33 mouse cellular contexts compared by ENCODE assay signal in the genomic region with DNA sequence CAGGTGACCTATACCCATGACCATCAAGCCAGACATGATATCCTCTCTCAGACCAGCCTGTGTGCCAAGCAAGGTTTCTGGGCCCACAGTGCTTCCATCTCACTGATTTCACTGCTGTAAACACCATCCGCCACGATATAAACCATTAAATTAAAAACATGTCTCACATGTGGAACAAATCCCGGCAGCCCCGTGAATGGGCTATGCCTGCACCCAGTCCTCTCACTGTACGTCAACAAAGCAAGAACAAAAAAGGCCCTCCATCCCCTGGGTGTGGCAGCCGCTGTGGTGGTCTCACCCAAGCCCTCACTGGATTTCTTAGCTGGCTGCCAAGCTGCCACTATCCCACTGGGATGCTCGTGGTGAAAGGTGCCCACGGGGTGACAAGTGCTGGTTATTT. TPM values are rescaled to one million over a fixed set of nuclear protein-coding genes. Genes with fewer than 3 reads are reported as not detected.
A peak's percentile ranks its signal among the peaks of the same experiment; 100 is the strongest.
DNase-seq lines count a peak whose midpoint lies in the region; ATAC-seq and TF ChIP-seq lines count a peak whose summit lies in the region.
"Had no signal": no experiment of that assay in that cellular context is flagged by ENCODE, and none has a peak within 500 bp of the region (broad histone marks: within the 10 kb centered on the region; RNA-seq: fewer than 3 reads in every experiment).

No protein-coding gene starts in this region.

- 0 out of 2 replicates have a peak overlapping the region, but pooled peaks have one; percentile 4 for H3K27ac ChIP-seq in lung, embryonic 16.5 days (ENCODE audit: low read length)
- no peak overlapping the region for H3K27ac ChIP-seq in lung, postnatal 0 days (ENCODE audit: low read length)
- H3K27ac ChIP-seq in embryonic facial prominence, embryonic 12.5 days, result peak overlapping the region; percentile 83
- peak overlapping the region; percentile 33; the same call in 1 of the 2 replicates for H3K27ac ChIP-seq in limb, embryonic 11.5 days (replicated peaks; ENCODE audit: low read depth, low read length)
- no peak overlapping the region for H3K27ac ChIP-seq in heart, embryonic 10.5 days
- H3K27ac ChIP-seq: heart, embryonic 15.5 days; hindbrain, embryonic 12.5 days; liver, embryonic 15.5 days; midbrain, embryonic 12.5 days; neural tube, embryonic 13.5 days had no signal

- H3K4me2 ChIP-seq in lung, embryonic 16.5 days (ENCODE audit: low read depth, low read length), result no peak overlapping the region
- no peak overlapping the region for H3K4me2 ChIP-seq in lung, postnatal 0 days (replicated peaks; ENCODE audit: low read depth, low read length)
- H3K4me2 ChIP-seq in embryonic facial prominence, embryonic 12.5 days (replicated peaks), result no peak overlapping the region
- no peak overlapping the region for H3K4me2 ChIP-seq in limb, embryonic 11.5 days (ENCODE audit: low read depth, severe bottlenecking)
- H3K4me2 ChIP-seq: heart, embryonic 15.5 days; hindbrain, embryonic 12.5 days; liver, embryonic 15.5 days; lung, embryonic 14.5 days; midbrain, embryonic 12.5 days; neural tube, embryonic 13.5 days had no signal

- no peaks in the 10 kb centered on the region for H3K36me3 ChIP-seq in lung, embryonic 16.5 days (ENCODE audit: control insufficient read depth, insufficient read depth, low read length)
- no peaks in the 10 kb centered on the region for H3K36me3 ChIP-seq in lung, postnatal 0 days (ENCODE audit: insufficient read depth, low read length)
- H3K36me3 ChIP-seq in embryonic facial prominence, embryonic 12.5 days, result peaks cover 10% of the 10 kb centered on the region
- no peaks in the 10 kb centered on the region; the same call in 1 of the 2 replicates for H3K36me3 ChIP-seq in limb, embryonic 11.5 days (ENCODE audit: control insufficient read depth, insufficient read depth, low read length)
- peaks cover 14% of the 10 kb centered on the region for H3K36me3 ChIP-seq in heart, embryonic 10.5 days
- H3K36me3 ChIP-seq: liver, embryonic 15.5 days; midbrain, embryonic 12.5 days had no signal

- no peak for DNase-seq in lung, postnatal 0 days (ENCODE audit: low spot score)
- DNase-seq in limb, embryonic 11.5 days (ENCODE audit: low spot score), result peak; percentile 30
- no peak for DNase-seq in heart, embryonic 10.5 days (ENCODE audit: low spot score)
- no peak for DNase-seq in adrenal gland, adult (ENCODE audit: inconsistent age in 2 of 2, low spot score in 1 of 2)
- no peak for DNase-seq in adrenal gland, postnatal 10 days
- DNase-seq: adrenal gland, adult 2 months; cerebellum, adult 8-10 months; cerebellum, postnatal 25 days; forebrain, postnatal 0 days; gastrocnemius, postnatal 10 days; kidney, adult 9 months; kidney, postnatal 10 days; lung, embryonic 14.5 days; lung, postnatal 36 days; thymus, postnatal 14 days had no signal

- ATAC-seq in lung, embryonic 16.5 days (ENCODE audit: low read depth), result no peak
- no peak for ATAC-seq in lung, postnatal 0 days
- 0 out of 2 replicates have a peak, but pooled peaks have one; percentile 42 for ATAC-seq in embryonic facial prominence, embryonic 12.5 days (ENCODE audit: insufficient number of reproducible peaks, insufficient read depth, low FRiP score, low TSS enrichment)
- ATAC-seq in limb, embryonic 11.5 days (ENCODE audit: insufficient number of reproducible peaks, low FRiP score, low TSS enrichment, low read depth), result no peak
- ATAC-seq: CD4-positive, CD25-positive, alpha-beta regulatory T cell, adult 4 months; forebrain, postnatal 0 days; intestine, embryonic 16.5 days had no signal

- H3K9me3 ChIP-seq in lung, embryonic 16.5 days (ENCODE audit: control insufficient read depth, low read length), result no peaks in the 10 kb centered on the region
- H3K9me3 ChIP-seq in lung, postnatal 0 days (ENCODE audit: low read length), result no peaks in the 10 kb centered on the region
- no peaks in the 10 kb centered on the region for H3K9me3 ChIP-seq in embryonic facial prominence, embryonic 12.5 days
- H3K9me3 ChIP-seq in limb, embryonic 11.5 days (ENCODE audit: control insufficient read depth, low read length), result no peaks in the 10 kb centered on the region
- H3K9me3 ChIP-seq in heart, embryonic 10.5 days, result no peaks in the 10 kb centered on the region
- H3K9me3 ChIP-seq: heart, embryonic 15.5 days; hindbrain, embryonic 12.5 days; liver, embryonic 15.5 days; midbrain, embryonic 12.5 days; neural tube, embryonic 13.5 days had no signal

- WGBS in lung, embryonic 16.5 days, result 66% methylated on average over 8 of the region's 8 CpGs
- 69% methylated on average over 8 of the region's 8 CpGs for WGBS in lung, postnatal 0 days
- WGBS in embryonic facial prominence, embryonic 12.5 days, result 37% methylated on average over 8 of the region's 8 CpGs
- WGBS in limb, embryonic 11.5 days, result 49% methylated on average over 8 of the region's 8 CpGs
- 84% methylated on average over 8 of the region's 8 CpGs for WGBS in heart, embryonic 10.5 days

- TF ChIP-seq EP300 in lung, postnatal 0 days (IDR thresholded peaks at IDR 0.05), result no peak

- no peaks in the 10 kb centered on the region for H3K27me3 ChIP-seq in lung, embryonic 16.5 days (ENCODE audit: control insufficient read depth, insufficient read depth, low read depth, low read length)
- H3K27me3 ChIP-seq in lung, postnatal 0 days (replicated peaks; ENCODE audit: insufficient read depth, low read length), result no peaks in the 10 kb centered on the region
- no peaks in the 10 kb centered on the region for H3K27me3 ChIP-seq in embryonic facial prominence, embryonic 12.5 days
- H3K27me3 ChIP-seq in limb, embryonic 11.5 days (ENCODE audit: control insufficient read depth, insufficient read depth, low read length), result no peaks in the 10 kb centered on the region; the same call in 1 of the 2 replicates
- no peaks in the 10 kb centered on the region for H3K27me3 ChIP-seq in heart, embryonic 10.5 days (ENCODE audit: insufficient read depth, poor library complexity, severe bottlenecking)
- H3K27me3 ChIP-seq: heart, embryonic 15.5 days; hindbrain, embryonic 12.5 days; liver, embryonic 15.5 days; midbrain, embryonic 12.5 days; neural tube, embryonic 13.5 days had no signal

- no peak for TF ChIP-seq CTCF in lung, postnatal 0 days (IDR thresholded peaks at IDR 0.05)

- peaks cover 9% of the 10 kb centered on the region for H3K4me1 ChIP-seq in lung, embryonic 16.5 days (replicated peaks; ENCODE audit: control insufficient read depth, insufficient read depth, low read length)
- H3K4me1 ChIP-seq in lung, postnatal 0 days (ENCODE audit: insufficient read depth, low read depth, low read length), result peaks cover 8% of the 10 kb centered on the region; the same call in 1 of the 2 replicates
- peaks cover 44% of the 10 kb centered on the region for H3K4me1 ChIP-seq in embryonic facial prominence, embryonic 12.5 days
- H3K4me1 ChIP-seq in limb, embryonic 11.5 days (ENCODE audit: control insufficient read depth, insufficient read depth, low read length), result peaks cover 6% of the 10 kb centered on the region
- peaks cover 31% of the 10 kb centered on the region for H3K4me1 ChIP-seq in heart, embryonic 10.5 days
- H3K4me1 ChIP-seq: midbrain, embryonic 12.5 days had no signal

- no peak overlapping the region for H3K9ac ChIP-seq in lung, embryonic 16.5 days (ENCODE audit: low read length)
- H3K9ac ChIP-seq in lung, postnatal 0 days (replicated peaks; ENCODE audit: low read depth), result no peak overlapping the region
- H3K9ac ChIP-seq in embryonic facial prominence, embryonic 12.5 days, result no peak overlapping the region
- no peak overlapping the region for H3K9ac ChIP-seq in limb, embryonic 11.5 days (ENCODE audit: low read length)
- H3K9ac ChIP-seq: forebrain, postnatal 0 days; heart, embryonic 15.5 days; hindbrain, embryonic 12.5 days; liver, embryonic 15.5 days; lung, embryonic 14.5 days; midbrain, embryonic 12.5 days; neural tube, embryonic 13.5 days had no signal

- H3K4me3 ChIP-seq in lung, embryonic 16.5 days (ENCODE audit: low read length), result no peak overlapping the region
- no peak overlapping the region for H3K4me3 ChIP-seq in lung, postnatal 0 days (ENCODE audit: low read depth, low read length)
- H3K4me3 ChIP-seq in embryonic facial prominence, embryonic 12.5 days, result no peak overlapping the region
- no peak overlapping the region for H3K4me3 ChIP-seq in limb, embryonic 11.5 days (ENCODE audit: low read depth, low read length)
- H3K4me3 ChIP-seq in heart, embryonic 10.5 days, result no peak overlapping the region
- H3K4me3 ChIP-seq: heart, embryonic 15.5 days; hindbrain, embryonic 12.5 days; liver, embryonic 15.5 days; midbrain, embryonic 12.5 days; neural tube, embryonic 13.5 days had no signal

RNA-seq across cellular contexts. Expression of gene Prss38, which starts 24.4 kb away (rescaled TPM):
- polyA plus RNA-seq in lung, embryonic 16.5 days (2015; fragmentation: Nextera tagmentation; extraction: Ambion mirVana), result not detected in 2 replicates
- polyA plus RNA-seq in lung, postnatal 0 days (2015; fragmentation: Nextera tagmentation; extraction: Ambion mirVana), result not detected in 2 replicates
- not detected in 2 replicates for polyA plus RNA-seq in embryonic facial prominence, embryonic 12.5 days (2016; fragmentation: Nextera tagmentation; extraction: Ambion mirVana)
- not detected in 2 replicates for polyA plus RNA-seq in limb, embryonic 11.5 days (2014; fragmentation: Nextera tagmentation; extraction: Ambion mirVana)
- polyA plus RNA-seq in heart, embryonic 10.5 days (2016; fragmentation: Nextera tagmentation; extraction: Ambion mirVana), result not detected in 2 replicates
- not detected for total RNA-seq in adrenal gland, postnatal 10 days (2021)
- total RNA-seq: adrenal gland, adult 2 months; forebrain, postnatal 0 days; gastrocnemius, postnatal 10 days; granulocyte monocyte progenitor cell, adult 5-6 weeks; heart, postnatal 25 days; layer of hippocampus, postnatal 10 days; left cerebral cortex, adult 18-20 months; left cerebral cortex, postnatal 14 days; liver, adult 2 months; megakaryocyte, adult 5-6 weeks had no signal
- polyA plus RNA-seq: adrenal gland, adult 2 months; CD4-positive, CD25-positive, alpha-beta regulatory T cell, adult 4 months; forebrain, embryonic 11.5 days; heart, embryonic 15.5 days; hindbrain, embryonic 12.5 days; intestine, embryonic 16.5 days; liver, adult 2 months; liver, embryonic 15.5 days; lung, embryonic 14.5 days; neural tube, embryonic 13.5 days; stomach, embryonic 16.5 days had no signal

RNA-seq across cellular contexts. Expression of gene Jmjd4, which starts 50.0 kb away (rescaled TPM):
- 9.8 and 10.3 TPM in 2 replicates for polyA plus RNA-seq in lung, embryonic 16.5 days (2015; fragmentation: Nextera tagmentation; extraction: Ambion mirVana)
- 5.5 and 5.7 TPM in 2 replicates for polyA plus RNA-seq in lung, postnatal 0 days (2015; fragmentation: Nextera tagmentation; extraction: Ambion mirVana)
- polyA plus RNA-seq in embryonic facial prominence, embryonic 12.5 days (2016; fragmentation: Nextera tagmentation; extraction: Ambion mirVana), result 18.8 and 19.3 TPM in 2 replicates
- 19.1 and 20.1 TPM in 2 replicates for polyA plus RNA-seq in limb, embryonic 11.5 days (2014; fragmentation: Nextera tagmentation; extraction: Ambion mirVana)
- polyA plus RNA-seq in heart, embryonic 10.5 days (2016; fragmentation: Nextera tagmentation; extraction: Ambion mirVana), result 14.5 and 15.3 TPM in 2 replicates
- total RNA-seq in adrenal gland, postnatal 10 days (2021), result 1 to 10 TPM; 7.5 to 9.8 TPM

RNA-seq across cellular contexts. Expression of gene Snap47, which starts 51.2 kb away (rescaled TPM):
- polyA plus RNA-seq in lung, embryonic 16.5 days (2015; fragmentation: Nextera tagmentation; extraction: Ambion mirVana), result 92.9 and 94.0 TPM in 2 replicates
- polyA plus RNA-seq in lung, postnatal 0 days (2015; fragmentation: Nextera tagmentation; extraction: Ambion mirVana), result 54.0 and 56.7 TPM in 2 replicates
- 157 and 169 TPM in 2 replicates for polyA plus RNA-seq in embryonic facial prominence, embryonic 12.5 days (2016; fragmentation: Nextera tagmentation; extraction: Ambion mirVana)
- 144 and 148 TPM in 2 replicates for polyA plus RNA-seq in limb, embryonic 11.5 days (2014; fragmentation: Nextera tagmentation; extraction: Ambion mirVana)
- 120 and 123 TPM in 2 replicates for polyA plus RNA-seq in heart, embryonic 10.5 days (2016; fragmentation: Nextera tagmentation; extraction: Ambion mirVana)
- total RNA-seq in adrenal gland, postnatal 10 days (2021), result 10 to 100 TPM; 56.4 to 56.8 TPM

Comparison
In these comparisons a context has a peak if more than half of its experiments do, and no peak if none do; other contexts are left out.
1. H3K27ac ChIP-seq: peak in lung, embryonic 16.5 days (single experiment), embryonic facial prominence, embryonic 12.5 days (single experiment) and limb, embryonic 11.5 days (single experiment); none in lung, postnatal 0 days (single experiment) and heart, embryonic 10.5 days (single experiment).